Mouse (Mus musculus): Measurements from ENCODE around the gene Vat1.
"Not testable (repeated sequence)": the region's sequence is repeated elsewhere in the genome, so short reads cannot be mapped to it uniquely, and the experiment has no call there.

Vat1 gene

DNA sequence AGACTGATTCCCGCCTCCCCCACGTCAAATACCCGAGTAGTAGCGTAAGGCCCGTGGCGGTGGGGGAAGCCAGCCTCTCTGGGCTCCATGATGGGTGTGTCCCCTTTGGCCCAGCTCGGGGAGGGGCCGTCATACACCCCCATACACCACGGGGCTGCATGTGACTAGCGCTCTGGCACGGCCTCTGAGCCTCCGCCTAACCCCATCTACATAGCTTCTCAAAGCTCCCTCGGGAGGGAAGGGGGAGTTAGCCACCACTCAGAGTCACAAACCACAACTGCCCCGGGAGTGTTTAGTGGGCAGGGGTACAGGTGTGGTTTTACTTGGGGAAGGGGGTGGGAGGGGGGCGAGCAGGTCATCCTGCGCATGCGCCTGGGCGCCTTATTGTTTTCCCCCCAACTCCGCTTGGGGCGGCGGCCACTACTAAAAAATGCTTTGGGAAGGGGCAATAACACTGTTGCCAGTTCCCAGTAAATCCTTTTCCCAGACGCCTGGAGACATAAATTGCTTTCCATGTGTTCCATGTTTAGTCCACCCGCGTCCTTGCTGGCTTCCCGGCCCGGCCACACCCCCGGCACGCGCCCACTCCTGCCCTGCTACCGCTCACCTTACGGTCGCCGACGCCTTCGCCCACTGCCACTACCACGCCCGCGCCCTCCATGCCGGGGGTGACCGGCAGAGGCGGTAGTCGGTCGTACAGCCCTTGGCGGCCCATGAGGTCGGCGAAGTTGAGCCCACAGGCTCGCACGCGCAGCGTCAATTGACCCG lies 745 bp downstream of the Vat1 start:
- peak; percentile 86 for DNase-seq

DNA sequence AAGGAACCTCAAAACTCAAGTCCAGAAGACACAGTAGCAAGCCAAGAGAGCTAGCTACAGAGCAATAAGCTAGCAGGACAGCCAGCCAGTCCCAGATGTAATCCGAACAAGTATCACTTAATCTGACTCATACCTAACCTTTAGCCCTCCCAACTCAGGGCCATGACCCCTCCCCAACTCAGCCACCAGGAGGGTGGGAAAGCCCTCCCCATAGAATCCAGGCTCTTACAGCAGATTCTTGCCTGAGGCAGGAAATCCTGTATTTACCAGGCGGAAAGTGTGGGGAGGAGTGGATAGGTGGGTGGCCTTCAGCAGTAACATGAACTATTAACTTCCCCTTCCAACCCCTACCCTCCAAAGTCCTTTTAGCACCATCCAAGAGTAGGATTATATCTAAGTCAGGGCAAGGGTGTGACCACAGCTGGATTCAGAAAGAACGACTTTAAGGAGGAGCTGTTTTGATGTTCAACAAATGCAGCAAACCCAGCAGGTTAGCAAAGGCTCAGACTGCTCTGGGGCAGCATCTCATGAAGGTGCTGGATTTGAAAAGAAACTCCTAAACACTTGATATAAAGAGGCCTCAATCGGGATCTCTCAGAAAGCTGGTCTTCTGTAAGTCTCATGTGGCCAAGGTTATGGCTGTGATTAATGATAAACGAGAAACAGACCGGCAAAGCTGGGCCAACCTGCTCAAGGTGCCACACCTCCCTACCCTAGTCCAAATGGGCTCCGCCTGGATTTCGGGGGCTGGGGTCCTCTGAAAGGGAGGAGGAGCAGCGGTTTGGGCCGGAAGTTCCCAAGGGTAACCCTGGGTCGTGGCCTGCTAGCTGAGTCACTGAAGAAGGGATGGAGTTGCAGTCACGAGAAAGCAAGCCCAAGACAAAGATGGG lies 1.6 kb downstream of the Vat1 start, which contains the start of gene Rnd2:
Gene Rnd2 (plus strand): TSS at position 789 of the 890 bp plus-strand sequence.
- peak; percentile 84 for DNase-seq

GRCm38 (mm10) chr11:101462583-101463440 lies 3.2 kb downstream of the Vat1 start:
- no peak for DNase-seq

- no peak for DNase-seq
These were observed 3.9 kb downstream of the Vat1 start for GRCm38 (mm10) chr11:101462141-101462540.

DNA sequence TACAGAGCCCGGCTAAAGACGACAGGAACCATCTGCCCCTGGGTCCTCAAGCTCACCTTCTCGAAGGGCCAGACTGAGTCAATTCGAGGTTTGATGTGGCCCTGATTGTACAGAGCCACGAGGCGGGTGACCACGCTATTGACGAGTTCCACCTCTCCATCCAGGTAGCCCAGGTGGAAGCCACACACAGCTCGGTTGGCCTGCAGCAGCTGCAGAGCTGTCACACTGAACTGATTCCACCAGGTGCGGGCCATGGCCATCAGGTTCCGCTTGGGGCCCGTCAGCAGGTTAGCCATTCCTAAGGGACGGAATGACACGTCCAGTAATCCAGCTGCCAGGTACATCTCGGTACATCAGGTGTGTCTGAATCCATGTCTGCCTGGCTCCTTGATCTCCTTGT lies 5.7 kb downstream of the Vat1 start:
- no peak for DNase-seq

- peak; percentile 79 for DNase-seq
These were observed 6.3 kb downstream of the Vat1 start for GRCm38 (mm10) chr11:101459716-101460115.

GRCm38 (mm10) chr11:101458217-101458616 lies 7.8 kb downstream of the Vat1 start:
- no peak for DNase-seq

DNA sequence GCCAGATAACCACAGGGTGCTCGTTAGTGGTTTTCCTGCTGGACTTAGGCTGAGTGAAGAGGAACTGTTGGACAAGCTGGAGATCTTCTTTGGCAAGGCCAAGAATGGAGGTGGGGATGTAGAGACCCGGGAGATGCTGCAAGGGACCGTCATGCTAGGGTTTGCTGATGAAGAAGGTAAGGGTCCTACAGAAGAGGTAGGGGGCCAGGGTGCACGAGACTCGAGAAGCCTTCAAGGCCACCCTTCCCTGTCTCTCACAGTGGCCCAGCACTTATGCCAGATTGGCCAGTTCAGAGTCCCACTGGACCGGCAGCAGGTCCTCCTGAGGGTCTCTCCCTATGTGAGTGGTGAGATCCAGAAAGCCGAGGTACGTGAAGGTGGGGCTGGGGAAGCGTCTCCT lies 8.4 kb downstream of the Vat1 start:
- no peak for DNase-seq

DNA sequence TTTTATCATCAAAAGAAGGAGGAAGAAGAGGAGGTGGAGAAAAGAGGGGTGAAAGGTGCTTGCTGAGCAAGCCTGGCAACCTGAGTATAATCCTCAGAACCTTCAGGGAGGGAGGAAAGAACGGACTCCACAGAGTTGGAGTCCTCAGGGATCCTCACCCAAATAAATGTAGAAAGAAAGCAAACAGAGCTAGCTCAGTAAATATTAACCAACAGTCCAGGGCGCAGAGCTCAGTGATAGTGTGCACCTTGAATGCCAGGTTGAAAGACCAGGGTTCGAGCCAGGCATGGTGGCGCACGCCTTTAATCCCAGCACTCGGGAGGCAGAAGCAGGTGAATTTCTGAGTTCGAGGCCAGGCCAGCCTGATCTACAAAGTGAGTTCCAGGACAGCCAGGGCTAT lies 10.4 kb downstream of the Vat1 start:
- DNase-seq: no peak

DNA sequence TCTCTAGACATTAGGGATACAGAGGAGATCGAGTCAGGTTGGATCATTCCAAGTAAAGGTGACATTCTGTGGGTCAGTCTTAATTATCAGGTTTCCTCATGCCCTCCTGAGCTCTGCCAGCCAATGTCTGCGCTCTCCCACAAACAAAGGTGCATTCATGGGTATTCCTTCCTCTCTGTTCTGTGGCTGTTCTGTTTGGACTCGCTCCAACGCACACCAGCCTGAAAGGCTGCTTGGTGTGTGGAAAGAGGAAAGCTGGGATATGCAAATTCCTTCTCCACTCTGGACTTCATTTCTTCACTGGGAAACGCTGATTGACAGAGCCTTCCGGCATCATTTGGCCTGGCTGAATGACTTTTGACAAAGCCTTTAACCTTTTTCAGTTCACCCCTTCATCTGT lies 11.3 kb downstream of the Vat1 start:
- no peak for DNase-seq

DNA sequence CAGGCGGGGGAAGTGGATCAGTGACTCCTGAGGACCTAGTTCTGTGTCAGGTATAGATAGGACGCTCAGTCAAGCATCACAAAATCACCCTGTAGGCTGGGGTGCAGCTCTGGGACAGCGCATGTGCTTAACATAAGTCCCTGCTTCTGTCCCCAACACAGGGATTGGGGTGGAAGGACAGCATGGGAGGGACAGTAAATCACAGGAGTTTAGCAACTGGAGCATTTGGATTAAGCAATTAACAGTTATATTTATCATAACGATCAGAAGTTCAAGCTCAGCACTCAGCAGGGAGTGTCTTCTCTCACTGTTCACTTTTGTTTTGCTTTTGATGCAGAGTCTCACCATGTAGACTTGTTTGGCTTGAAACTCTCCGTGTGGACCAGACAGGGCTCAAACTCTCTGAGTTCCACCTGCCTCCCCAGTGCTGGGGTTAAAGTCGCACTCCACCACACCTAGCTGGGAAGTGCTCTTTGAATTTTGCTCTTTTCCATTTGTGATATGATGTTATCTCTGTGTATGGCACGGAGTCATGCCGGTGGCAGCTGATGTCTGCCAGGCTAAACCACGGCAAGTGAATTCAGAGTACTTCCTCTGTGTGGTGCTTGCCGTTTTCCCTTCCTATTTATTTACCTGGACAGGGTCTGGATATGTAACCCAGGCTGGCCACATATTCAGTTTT lies 13.8 kb downstream of the Vat1 start:
- DNase-seq: no peak

GRCm38 (mm10) chr11:101451536-101451935 lies 14.5 kb downstream of the Vat1 start:
- no peak for DNase-seq

DNA sequence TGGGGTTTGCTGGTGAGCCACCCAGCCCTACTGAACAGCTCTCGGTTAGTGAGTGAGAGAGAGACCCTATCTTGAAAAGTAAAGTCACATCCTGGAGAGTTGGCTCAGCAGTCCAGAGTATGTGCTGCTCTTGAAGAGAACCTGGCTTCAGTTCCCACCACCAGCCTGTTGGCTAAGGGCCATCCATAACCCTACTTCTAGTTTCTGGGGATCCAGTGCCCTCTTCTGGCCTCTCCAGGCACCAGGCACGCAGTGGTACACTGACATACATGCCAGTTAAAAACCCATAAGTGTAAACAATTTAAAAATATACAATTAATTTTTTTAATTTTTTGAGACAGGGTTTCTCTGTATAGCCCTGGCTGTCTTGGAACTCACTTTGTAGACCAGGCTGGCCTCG lies 15.6 kb downstream of the Vat1 start:
- peak; percentile 44 for DNase-seq

DNA sequence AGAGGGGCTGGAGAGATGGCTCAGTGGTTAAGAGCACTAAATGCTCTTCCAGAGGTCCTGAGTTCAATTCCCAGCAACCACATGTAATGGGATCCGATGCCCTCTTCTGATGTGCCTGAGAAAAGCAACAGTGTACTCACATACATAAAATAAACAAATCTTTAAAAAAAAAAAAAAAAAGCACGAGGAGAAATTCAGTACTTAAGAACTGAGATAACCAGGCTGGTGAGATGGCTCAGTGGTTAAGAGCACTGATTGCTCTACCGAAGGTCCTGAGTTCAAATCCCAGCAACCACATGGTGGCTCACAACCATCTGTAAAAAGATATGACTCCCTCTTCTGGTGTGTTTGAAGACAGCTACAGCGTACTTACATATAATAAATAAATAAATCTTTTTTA lies 16.4 kb downstream of the Vat1 start:
- DNase-seq: not testable (repeated sequence)

DNA sequence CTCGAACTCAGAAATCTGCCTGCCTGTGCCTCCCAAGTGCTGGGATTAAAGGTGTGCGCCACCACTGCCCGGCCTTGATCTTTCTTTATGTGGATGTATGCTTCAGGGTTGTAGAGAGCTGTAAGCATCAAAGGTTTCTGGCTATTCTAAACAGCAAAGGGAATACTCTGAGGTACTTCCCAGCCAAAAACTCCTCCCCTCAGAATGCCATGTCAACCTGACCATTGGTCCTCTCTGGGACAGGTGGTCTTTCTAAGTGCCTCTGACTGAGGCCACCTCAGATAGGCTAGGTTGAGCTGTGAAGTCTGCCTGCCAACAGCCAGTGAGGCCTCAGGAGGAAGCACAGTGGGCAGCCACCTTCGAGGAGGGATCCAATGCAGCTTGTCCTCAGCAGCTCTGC lies 17.1 kb downstream of the Vat1 start:
- no peak for DNase-seq

DNA sequence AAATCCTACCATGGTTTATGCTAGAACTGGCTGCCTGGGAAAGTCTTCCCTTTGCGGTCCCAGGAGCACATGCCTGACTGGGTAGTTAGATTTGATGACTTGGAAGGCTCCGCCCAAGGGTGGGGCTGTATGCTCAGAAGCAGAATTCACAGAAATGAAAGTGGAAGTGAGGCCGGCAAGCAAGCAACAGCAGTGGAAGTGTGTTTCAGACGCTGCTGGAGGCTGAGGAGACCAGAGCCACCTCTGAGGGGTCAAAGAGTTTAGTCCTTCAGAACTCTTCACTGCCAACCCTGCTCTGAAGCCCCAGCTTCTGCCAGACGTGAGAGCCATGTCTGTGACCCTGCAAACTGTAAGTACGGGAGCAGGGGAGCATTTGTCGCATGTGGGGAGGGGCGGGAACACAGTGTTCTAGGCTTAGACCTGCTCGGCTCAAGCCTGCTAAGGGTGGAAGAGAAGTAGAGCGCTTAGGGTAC lies 17.7 kb downstream of the Vat1 start, which contains the start of gene Ifi35:
Gene Ifi35 (plus strand): TSS at position 134 of the 473 bp plus-strand sequence.
- DNase-seq: peak; percentile 93

DNA sequence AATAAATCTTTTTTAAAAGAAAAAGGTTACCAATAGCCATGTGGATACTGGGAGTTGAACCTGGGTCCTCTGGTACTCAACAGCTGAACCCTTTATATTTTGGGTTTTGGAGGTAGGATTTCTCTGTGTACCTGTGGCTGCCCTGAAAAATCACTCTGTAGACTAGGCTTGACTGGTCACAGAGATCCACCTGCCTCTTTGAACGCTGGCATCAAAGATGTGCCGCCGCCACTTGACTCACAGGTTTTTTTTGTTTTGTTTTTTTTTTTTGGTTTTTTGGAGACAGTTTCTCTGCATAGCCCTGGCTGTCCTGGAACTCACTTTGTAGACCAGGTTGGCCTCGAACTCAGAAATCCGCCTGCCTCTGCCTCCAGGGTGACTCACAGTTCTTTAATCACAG lies 18.2 kb downstream of the Vat1 start:
- no peak for DNase-seq

GRCm38 (mm10) chr11:101446860-101447259 lies 19.2 kb downstream of the Vat1 start:
- not testable (repeated sequence) for DNase-seq

- DNase-seq: no peak
These were observed 19.7 kb downstream of the Vat1 start for GRCm38 (mm10) chr11:101446319-101446718.

DNA sequence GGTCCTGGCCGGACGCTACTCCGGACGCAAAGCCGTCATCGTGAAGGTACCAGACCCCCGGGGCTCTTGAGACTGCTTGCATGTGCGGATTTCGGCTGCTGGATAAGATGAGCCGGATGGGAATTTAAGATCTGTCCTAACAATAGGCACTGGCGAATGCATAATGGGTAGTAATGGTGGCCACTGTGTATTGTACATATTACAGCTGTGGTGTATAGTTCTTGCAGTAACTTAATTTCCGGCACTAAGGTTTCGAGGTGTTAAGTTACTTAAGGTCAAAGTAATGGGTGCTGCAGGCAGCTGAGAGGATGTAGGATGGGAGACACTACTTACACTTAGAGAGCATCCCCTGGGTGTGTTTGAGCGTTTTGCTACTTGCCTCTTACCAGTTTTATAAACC lies 23.3 kb downstream of the Vat1 start:
- no peak for DNase-seq

- DNase-seq: peak; percentile 99
These were observed 23.8 kb downstream of the Vat1 start, which contains the start of gene Rpl27 for GRCm38 (mm10) chr11:101442127-101442693. TSS of gene Rpl27 (plus strand) at chr11:101442298.

All from lung, postnatal 10 days (tissue).